Mouse (Mus musculus) limb, embryonic 11.5 days (tissue): ENCODE data around the gene Ggcx. TPM values are rescaled to one million over a fixed set of nuclear protein-coding genes. Genes with fewer than 3 reads are reported as not detected.
A peak's percentile ranks its signal among the peaks of the same experiment; 100 is the strongest.
"Not testable (repeated sequence)": the region's sequence is repeated elsewhere in the genome, so short reads cannot be mapped to it uniquely, and the experiment has no call there.

Experiments
- ATAC-seq: fragments of 200-750 bp; cut with Nextera tagmentation; 2 replicates; pipeline ENCODE4 v1.8.0; 2017; ENCODE audit warnings: low read depth; ENCODE audit not compliant: insufficient number of reproducible peaks, low FRiP score, low TSS enrichment
- DNase-seq: peaks from one replicate; pipeline ENCODE4 v3.0.0-alpha.2; 2015; ENCODE audit warnings: low spot score
- H3K27ac ChIP-seq: fragments of 300-500 bp; sonication (generic); replicated peaks from 2 replicates; pipeline ENCODE4 v1.5.1; 2014; ENCODE audit warnings: low read depth, mild to moderate bottlenecking, low read length
- H3K27me3 ChIP-seq: fragments of 300-500 bp; sonication (generic); 2 replicates; pipeline ENCODE4 v1.6.1; 2014; ENCODE audit warnings: mild to moderate bottlenecking, low read length, mixed read lengths; ENCODE audit not compliant: control insufficient read depth, insufficient read depth
- H3K36me3 ChIP-seq: fragments of 300-500 bp; sonication (generic); 2 replicates; pipeline ENCODE4 v1.6.1; 2014; ENCODE audit warnings: mild to moderate bottlenecking, low read length, moderate library complexity, mixed read lengths; ENCODE audit not compliant: control insufficient read depth, insufficient read depth
- H3K4me1 ChIP-seq: fragments of 300-500 bp; sonication (generic); 2 replicates; pipeline ENCODE4 v1.6.1; 2014; ENCODE audit warnings: low read length, mixed read lengths; ENCODE audit not compliant: control insufficient read depth, insufficient read depth
- H3K4me2 ChIP-seq: fragments of 300-500 bp; sonication (generic); 2 replicates; pipeline ENCODE4 v1.6.1; 2014; ENCODE audit warnings: low read depth, mild to moderate bottlenecking, moderate library complexity; ENCODE audit not compliant: severe bottlenecking
- H3K4me3 ChIP-seq: fragments of 300-500 bp; sonication (generic); 2 replicates; pipeline ENCODE4 v1.5.1; 2014; ENCODE audit warnings: low read depth, low read length
- H3K9ac ChIP-seq: fragments of 300-500 bp; sonication (generic); 2 replicates; pipeline ENCODE4 v1.6.1; 2014; ENCODE audit warnings: mild to moderate bottlenecking, low read length
- H3K9me3 ChIP-seq: fragments of 300-500 bp; sonication (generic); 2 replicates; pipeline ENCODE4 v1.6.1; 2016; ENCODE audit warnings: low read length; ENCODE audit not compliant: control insufficient read depth
- WGBS: fragments of 180-500 bp; shearing (Covaris S2); extraction: QIAGEN DNeasy Blood & Tissue Kit; methylation state at CpG from one replicate; pipeline ENCODE4 v1.1.7; 2014; 5-methylcytosine and 5-hydroxymethylcytosine counted together
- polyA plus RNA-seq: library from polyadenylated mRNA; unstranded; fragments of >200 nt; fragmentation: Nextera tagmentation; extraction: Ambion mirVana; gene quantifications from 2 replicates; pipeline ENCODE4 v1.2.1, GENCODE M21; 2014

The Ggcx gene
- polyA plus RNA-seq, 1 experiment from 2014 or later: 16.0 TPM

DNA sequence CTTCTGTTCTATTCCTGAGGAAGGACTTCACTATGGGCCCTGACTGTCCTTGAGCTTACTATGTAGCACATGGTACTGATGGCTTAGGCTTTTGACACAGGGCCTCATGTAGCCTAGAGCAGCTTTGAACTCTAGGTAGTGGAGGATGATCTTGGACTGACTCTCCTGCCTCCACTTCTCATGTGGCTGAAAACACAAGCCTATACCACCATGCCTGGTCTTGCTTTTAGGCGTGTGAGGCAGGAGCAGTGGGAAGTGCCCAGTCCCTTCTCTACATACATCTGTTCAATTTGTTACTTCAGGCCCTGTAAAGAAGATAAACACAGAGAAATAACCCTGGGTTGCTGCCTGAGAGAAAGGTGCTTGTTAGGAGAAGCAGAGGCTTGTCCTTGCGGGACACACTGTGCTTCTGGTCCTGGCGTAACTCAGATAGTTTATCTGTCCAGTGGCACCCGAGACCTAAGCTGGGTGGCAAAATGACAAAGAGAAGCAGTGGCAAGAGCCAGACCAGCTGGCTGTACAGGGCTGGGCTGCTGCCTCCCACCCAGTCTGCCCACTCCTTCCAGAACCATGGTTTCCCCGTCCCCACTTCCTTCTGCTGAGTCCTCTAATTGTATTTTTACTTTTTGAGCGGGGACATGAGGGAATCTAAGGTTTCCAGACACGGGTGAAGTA lies 40.1 kb downstream of the Ggcx start:
- Histone ChIP-seq H3K4me1 (no peaks in the 10 kb centered on the region), H3K4me2 (no peak overlapping the region), H3K9ac (no peak overlapping the region), H3K9me3 (no peaks in the 10 kb centered on the region), H3K27me3 (no peaks in the 10 kb centered on the region), H3K36me3 (no peaks in the 10 kb centered on the region), H3K4me3 (no peak overlapping the region), H3K27ac (no peak overlapping the region)
- ATAC-seq: no peak
- no peak for DNase-seq
- 72% methylated on average over 7 of the region's 7 CpGs for WGBS

DNA sequence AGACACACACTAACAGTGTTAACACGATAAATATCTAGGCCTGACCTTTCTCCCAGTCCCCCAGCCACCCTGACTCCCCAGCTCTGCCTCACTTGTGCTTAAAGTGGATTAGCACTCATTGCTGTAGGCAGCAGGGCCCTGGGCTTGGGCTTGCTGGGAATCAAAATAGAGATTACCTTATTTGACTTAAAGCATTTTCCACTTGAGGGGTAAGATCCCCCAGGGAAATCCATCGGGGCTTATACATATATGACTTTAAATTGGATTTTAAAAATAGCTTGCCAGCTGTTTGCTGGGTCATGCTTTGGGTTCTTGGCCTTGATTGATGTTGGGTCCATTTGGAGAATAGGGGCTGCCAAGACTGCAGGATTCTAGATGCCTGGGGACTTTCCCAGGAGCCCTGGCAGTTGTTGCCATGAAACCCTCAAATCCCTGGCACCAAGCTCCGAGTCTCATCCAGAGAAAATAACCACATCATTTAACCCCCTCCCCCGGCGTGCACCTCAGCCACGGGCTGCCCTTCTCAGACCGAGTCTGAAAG lies 40.8 kb downstream of the Ggcx start:
- Histone ChIP-seq H3K36me3 (no peaks in the 10 kb centered on the region), H3K4me3 (no peak overlapping the region), H3K27me3 (no peaks in the 10 kb centered on the region), H3K4me2 (no peak overlapping the region), H3K9me3 (no peaks in the 10 kb centered on the region), H3K4me1 (no peaks in the 10 kb centered on the region), H3K9ac (no peak overlapping the region), H3K27ac (no peak overlapping the region)
- 75% methylated on average over 7 of the region's 7 CpGs for WGBS
- no peak for ATAC-seq
- DNase-seq: no peak

DNA sequence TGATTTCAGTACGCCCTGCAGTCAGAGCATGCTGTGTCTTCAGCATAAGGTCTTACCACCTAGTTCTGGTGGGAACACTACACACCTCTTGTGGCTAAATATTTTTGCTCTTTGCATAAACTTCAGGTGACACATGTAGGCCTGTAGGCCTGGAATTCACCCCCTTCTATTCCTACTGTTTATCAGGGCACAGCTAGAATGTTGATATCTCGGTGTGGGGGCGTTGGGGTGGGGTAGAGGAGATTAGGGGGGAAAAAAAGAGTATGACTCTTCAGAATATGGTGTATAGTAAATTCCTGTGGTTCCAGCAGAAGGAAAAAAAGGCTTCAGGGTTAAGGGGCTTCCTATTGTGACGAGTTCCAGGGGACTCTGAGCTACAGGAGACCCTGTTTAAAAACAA lies 42.5 kb downstream of the Ggcx start:
- DNase-seq (no peak), ATAC-seq (no peak)
- H3K4me3 ChIP-seq: no peak overlapping the region
- 86% methylated on average over 4 of the region's 4 CpGs for WGBS
- no peaks in the 10 kb centered on the region for H3K36me3 ChIP-seq
- H3K27me3 ChIP-seq: no peaks in the 10 kb centered on the region
- no peak overlapping the region for H3K4me2 ChIP-seq
- H3K4me1 ChIP-seq: 0 out of 2 replicates have a peak, but pooled peaks cover 2% of the 10 kb centered on the region
- H3K9ac ChIP-seq: no peak overlapping the region
- no peak overlapping the region for H3K27ac ChIP-seq
- H3K9me3 ChIP-seq: no peaks in the 10 kb centered on the region

DNA sequence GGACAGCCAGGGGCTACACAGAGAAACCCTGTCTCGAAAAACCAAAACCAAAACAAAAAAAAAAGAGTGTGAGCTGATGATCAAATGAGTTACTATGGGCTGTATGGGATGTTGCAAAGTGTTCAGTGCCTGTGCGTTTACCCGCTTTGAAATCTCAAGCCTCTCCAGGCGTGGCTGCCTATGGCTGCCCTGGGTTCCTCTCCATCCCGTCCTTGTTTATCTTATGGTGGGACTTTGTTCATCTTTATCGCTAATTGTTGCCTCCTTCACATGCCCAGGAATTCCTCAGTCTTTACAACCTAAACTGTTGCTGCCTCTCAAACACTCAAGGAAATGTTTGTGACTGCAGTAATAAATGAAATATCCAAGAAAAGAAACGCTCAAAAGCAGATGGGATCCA lies 44.3 kb downstream of the Ggcx start:
- 66% methylated on average over 7 of the region's 7 CpGs for WGBS
- Histone ChIP-seq H3K9ac (peak overlapping the region; percentile 7; the same call in 1 of the 2 replicates), H3K4me2 (no peak overlapping the region), H3K4me1 (0 out of 2 replicates have a peak, but pooled peaks cover 2% of the 10 kb centered on the region), H3K36me3 (no peaks in the 10 kb centered on the region), H3K27ac (no peak overlapping the region), H3K27me3 (no peaks in the 10 kb centered on the region), H3K9me3 (no peaks in the 10 kb centered on the region), H3K4me3 (no peak overlapping the region)
- no peak for ATAC-seq
- no peak for DNase-seq

DNA sequence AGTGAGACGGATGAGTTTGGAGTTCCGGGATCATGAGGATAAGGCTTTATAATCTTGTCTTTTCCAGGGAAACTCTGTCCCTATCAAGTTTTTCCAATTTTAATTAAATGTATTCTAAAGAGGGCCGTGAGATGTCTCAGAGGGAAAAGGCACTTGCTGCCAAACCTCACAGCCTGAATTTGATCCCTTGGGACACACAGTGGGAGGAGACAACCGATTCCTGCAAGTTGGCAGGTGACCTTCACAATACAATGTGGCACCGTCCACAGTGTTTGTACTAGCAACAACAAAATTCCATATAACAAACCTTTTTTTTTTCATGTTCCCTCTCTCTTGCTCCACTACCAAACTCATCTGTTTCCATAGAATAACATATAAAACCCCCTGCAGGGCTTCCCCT lies 44.8 kb downstream of the Ggcx start:
- Histone ChIP-seq H3K36me3 (no peaks in the 10 kb centered on the region), H3K9ac (no peak overlapping the region), H3K4me2 (no peak overlapping the region), H3K4me3 (no peak overlapping the region), H3K9me3 (no peaks in the 10 kb centered on the region), H3K27me3 (no peaks in the 10 kb centered on the region), H3K27ac (no peak overlapping the region), H3K4me1 (0 out of 2 replicates have a peak, but pooled peaks cover 2% of the 10 kb centered on the region)
- no peak for DNase-seq
- 73% methylated on average over 5 of the region's 5 CpGs for WGBS
- ATAC-seq: no peak

DNA sequence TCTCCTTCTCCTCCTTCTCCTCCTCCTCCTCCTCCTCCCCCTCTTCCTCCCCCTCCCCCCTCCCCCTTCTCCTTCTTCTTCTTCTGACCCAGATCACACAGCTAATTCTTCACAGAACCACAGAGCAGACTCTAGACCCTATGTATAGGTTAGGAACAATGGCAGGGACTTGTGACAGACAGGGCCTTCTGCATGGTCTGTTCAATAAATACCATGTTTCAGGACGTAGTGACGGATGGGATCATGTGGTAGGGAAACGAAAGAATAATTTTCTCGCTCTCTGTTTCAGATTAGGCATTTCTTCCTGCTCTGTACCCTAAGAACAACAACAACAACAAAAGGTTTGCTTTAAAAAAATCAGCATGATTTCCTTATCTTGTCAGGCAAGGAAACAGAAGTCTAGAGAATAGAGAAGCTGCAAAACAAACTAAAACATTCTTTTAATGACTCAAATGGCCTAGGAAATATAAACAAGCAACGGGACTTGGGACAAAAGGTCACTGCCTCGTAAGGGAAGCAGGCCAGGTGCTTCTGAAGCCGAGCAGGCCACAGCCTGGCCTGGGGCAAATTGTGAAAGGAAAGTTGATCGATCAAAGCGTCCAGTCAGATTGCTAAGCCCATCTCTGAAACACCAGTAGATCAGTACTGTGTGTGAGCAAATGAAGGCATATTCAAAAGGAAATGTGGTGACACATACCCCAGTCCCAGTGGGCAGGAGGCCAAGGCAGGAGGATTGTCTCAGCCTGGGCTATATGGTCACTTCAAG lies 46.1 kb downstream of the Ggcx start:
- no peak for ATAC-seq
- no peak overlapping the region for H3K27ac ChIP-seq
- WGBS: 42% methylated on average over 9 of the region's 9 CpGs

DNA sequence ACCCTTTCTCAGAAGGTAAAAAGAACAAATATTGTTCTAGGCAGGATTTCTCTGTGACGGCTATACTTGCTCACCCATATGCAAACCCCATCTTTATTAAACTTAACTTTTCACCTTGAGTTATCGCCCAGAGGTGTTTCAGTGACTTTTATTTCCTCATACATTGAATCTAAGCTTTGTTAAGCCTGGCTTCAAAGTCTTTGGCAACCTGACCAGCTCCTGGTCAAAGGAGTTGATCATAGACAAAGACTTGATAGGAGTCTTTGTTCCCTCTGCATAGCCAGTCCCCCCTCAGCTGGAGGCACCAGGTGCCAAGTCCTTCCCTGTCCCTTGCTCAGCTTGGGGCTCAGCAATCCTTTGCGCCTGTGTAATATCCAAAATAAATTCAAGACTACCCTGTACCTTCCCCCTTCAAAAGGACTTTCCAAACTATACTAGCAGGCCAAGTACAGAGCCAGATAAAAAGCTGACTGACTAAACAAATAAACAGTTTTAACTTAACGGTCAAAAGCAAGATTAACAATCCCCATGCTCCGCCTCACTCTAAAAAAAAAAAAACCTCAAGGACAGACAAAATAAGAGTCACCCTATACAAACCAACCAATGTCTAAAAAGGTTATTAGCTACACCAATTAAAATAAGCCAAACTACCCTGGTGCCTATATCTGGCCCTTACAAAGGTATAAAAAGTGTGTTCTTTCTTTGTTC lies 48.6 kb downstream of the Ggcx start:
- H3K9ac ChIP-seq, H3K27ac ChIP-seq, H3K27me3 ChIP-seq, H3K9me3 ChIP-seq, H3K4me2 ChIP-seq, H3K36me3 ChIP-seq, H3K4me3 ChIP-seq, H3K4me1 ChIP-seq, ATAC-seq, DNase-seq: not testable (repeated sequence)
- WGBS: 81% methylated on average over 5 of the region's 5 CpGs

More for the DNA sequence above, 46.1 kb downstream of the Ggcx start:
- H3K27me3 ChIP-seq: no peaks in the 10 kb centered on the region
- 0 out of 2 replicates have a peak, but pooled peaks cover 2% of the 10 kb centered on the region for H3K4me1 ChIP-seq
- H3K4me2 ChIP-seq: no peak overlapping the region
- H3K9ac ChIP-seq: no peak overlapping the region
- no peaks in the 10 kb centered on the region for H3K36me3 ChIP-seq
- H3K9me3 ChIP-seq: no peaks in the 10 kb centered on the region
- no peak for DNase-seq
- H3K4me3 ChIP-seq: no peak overlapping the region
